Mouse (Mus musculus): ENCODE data around the gene Amn.

- TF ChIP-seq POLR2A (IDR thresholded peaks at IDR 0.05; ENCODE audit: extremely low read depth, insufficient read depth, low read length) (no peak), CTCF (IDR thresholded peaks at IDR 0.05; ENCODE audit: extremely low read depth, insufficient read depth, low read length) (no peak)
Observed at GRCm38 (mm10) chr12:111274006-111274405, 3.1 kb downstream of the Amn start.

Data from cortical plate, adult 2 months (tissue).